Mouse (Mus musculus) gonadal fat pad, adult 2 months (tissue): ENCODE measurements at regions not wholly inside any gene's neighbourhood (a gene's known extent, or its start where the extent isn't known, plus 50 kb on each side); places are given as distances from the start of the nearest gene placed in this dataset.

Experiments
- DNase-seq: peaks from one replicate; pipeline ENCODE4 v3.0.0-alpha.2; 2012; ENCODE audit warnings: low read depth

GRCm38 (mm10) chr6:117570346-117570745, 270.6 kb upstream of the Zfp637 start:
- no peak for DNase-seq

DNA sequence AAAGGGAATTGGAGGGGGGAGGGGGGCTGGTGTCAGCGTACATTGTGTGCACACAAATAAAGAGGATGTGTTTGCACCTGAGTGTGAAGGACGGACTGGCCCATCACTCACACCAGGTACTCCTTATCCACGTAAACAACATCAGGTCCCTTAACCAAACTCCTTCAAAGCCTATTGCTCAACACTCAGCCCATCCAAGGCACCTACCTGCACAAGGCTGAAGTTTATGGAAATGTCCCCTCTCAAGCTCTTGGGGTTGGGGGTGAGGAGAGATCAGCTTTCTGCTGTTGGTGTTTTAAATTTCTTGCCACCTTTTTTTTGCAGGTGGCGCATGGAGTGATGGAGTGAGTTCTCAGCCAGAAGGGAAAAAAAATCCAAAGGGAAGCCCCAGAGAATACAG, 270.2 kb upstream of the Zfp637 start:
- no peak for DNase-seq

DNA sequence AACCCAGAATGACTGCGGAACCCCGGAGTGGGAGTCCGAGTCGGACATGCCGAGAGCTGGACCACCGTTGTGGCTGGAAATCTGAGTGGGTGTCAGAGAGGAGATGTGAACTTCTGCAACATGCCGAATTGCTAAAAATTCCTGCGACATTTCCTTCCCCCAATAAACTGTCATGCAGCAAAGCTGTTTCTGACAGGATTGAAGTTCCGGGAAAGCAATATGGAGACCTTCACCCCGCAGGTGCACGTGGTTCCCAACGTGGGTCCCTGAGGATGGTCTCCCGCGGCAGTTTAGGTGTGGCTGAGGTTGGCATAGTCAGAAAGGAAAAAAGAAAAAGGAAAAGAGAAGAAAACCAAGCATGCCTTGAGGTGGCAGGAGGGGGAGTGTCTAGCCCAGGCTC, 269.0 kb upstream of the Zfp637 start:
- DNase-seq = no peak

DNA sequence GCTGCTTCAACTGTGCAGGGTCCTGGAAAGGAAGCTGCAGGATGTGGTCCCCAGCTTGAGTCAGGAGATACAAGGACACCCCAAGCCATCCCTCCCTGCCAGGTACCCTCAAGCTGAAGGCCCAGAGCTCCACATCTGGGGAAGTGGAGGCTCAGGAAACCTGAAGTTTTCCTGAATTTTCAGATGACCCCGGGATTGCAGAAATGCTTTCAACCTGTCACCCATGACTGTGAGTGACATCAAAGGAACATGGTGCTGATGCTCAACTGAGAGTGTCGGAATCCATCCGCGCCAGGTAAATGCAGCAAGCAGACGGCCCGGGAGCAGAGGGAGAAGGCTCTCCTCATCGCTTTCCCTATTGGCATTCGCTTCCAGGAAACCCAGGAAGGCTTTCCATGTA, 267.6 kb upstream of the Zfp637 start:
- no peak for DNase-seq

DNA sequence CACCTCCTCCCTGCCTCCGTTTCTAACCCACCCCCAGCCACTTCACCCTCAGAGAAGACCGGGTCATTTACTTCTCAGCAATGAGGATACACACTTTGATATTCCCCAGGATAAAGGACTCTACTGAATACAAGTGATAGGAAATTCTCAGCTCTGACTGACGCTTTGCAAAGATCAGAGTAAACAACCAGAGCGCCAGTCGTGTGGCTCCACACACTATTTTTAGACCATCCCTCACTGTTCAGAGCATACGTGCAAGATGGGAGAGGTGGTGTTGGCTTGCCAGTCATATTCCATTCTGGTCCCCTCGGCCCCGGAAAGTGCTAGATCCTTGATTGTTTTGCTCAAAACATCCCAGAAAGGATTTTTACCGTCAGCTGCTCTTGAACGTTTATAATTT, 266.8 kb upstream of the Zfp637 start:
- DNase-seq = no peak

- DNase-seq = no peak
Observed at GRCm38 (mm10) chr6:117575057-117575456, 265.9 kb upstream of the Zfp637 start.

- no peak for DNase-seq
Observed at GRCm38 (mm10) chr6:117576021-117576420, 265.0 kb upstream of the Zfp637 start.

DNA sequence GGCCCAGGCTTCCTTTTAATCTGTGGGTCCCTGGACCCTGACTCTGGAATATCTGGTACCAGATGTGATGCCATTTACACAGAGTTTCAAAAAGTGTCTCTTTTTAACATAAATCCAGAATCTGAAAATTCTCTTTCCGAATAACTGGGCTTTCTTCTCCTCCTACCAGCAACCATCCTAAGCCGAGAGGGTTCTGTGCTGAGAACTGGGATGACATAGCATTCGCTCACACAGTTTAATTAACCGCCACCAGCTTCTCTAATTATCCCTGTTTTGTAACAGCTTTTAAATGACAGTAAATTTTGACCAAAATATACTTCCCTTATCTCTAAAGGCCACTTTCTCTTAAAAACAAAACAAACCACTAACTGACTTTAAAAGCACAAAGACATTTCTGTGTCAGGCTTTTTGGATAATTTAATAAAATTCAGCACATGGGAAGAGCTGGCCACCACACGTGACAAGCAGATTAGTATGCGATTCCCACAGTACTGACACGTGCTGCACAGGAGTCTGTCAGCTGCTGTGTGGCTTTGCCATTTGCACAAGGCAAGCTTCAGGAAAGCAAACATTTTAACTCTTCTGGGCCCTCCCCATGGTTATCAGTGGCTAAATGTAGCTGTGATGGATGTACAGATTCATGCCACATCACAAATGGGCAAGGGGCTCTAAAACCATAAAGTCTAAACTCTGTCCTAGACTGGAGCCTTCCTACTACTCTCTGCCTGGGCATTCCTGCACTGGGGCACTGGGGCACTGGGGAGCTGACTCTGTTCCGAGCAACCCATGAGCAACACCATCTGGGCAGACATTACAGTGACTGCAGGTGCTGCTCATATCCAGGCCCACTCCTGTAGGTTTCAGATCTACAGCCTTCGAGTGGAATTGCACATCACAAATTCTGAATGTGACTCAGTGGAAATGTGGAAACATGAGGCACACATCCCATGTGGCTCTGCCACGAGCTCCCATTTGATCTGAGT, 263.1 kb upstream of the Zfp637 start:
- DNase-seq = no peak

DNA sequence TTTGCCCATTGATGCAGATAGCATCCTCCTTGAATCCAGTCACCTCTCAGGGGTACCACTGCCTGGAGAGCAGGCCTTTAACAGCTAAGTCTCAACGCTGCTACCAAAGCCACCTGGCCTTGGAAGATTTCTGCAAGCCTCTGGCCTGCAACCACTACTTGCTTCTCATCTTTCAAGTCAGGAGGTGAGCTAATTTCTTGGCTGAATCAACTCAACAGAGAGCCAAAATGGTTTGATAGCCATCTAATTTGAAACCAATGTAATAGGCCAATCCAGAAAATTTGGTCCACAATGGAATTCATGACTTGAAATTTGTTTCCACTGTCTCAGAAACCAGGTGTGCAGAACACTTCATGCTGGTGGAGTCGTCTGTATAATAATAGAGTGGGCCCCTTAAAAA, 260.0 kb upstream of the Zfp637 start:
- no peak for DNase-seq

GRCm38 (mm10) chr6:117583121-117583520, 257.9 kb upstream of the Zfp637 start:
- no peak for DNase-seq

- no peak for DNase-seq
Observed at GRCm38 (mm10) chr6:117584563-117584962, 256.4 kb upstream of the Zfp637 start.

DNA sequence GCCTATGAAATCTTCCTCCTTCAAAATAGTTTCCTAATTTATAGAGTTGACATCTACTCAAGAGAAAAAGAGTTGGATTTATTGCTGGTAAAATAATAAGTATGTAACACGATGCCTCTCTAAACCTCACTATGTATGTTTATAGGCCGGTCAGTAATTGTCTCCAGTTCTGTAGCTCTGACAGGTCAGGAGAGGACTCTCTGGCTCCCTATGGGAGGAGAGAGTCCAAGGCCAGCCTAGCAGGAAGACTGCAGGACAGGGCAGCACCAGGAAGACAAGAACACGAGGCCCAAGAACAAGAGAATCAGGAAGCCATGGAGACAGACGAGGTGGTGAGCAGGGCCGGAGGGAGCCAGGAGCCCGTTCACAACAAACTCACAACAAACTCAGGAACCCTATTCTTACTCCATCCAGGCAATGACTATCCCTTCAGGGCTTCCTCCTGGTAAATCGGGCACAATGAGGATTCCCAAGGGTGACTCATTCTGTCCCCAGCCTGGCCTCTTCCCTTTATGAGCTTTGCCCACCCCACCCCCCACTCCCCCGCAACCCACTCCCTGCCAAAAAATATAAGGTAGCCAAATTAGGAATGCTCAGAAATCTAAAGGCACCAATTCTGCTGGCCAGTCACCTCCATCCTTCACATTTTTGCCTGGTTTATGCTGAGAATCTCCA, 244.7 kb upstream of the Zfp637 start:
- DNase-seq = no peak

DNA sequence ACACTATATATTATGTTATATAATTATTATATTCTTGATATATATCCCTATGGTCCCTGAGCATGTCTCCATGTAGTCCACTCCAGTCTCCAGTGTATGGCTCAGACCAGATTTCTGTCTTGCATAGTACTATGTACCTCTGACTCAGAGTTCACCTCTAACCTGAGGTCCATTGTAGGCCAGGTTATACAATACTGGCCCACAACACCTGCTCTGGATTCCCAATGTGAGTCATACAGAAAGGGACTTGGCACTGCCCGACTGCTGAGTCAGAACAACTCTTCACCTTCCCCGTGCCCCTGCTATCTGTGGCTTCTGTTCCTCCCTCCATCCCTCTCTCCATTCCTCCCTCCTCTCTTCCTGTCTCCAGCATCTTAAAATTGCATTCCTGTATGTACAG, 236.1 kb upstream of the Zfp637 start:
- no peak for DNase-seq

- no peak for DNase-seq
Observed at GRCm38 (mm10) chr6:117605685-117606084, 235.3 kb upstream of the Zfp637 start.

- DNase-seq = no peak
Observed at GRCm38 (mm10) chr6:117606211-117606610, 234.8 kb upstream of the Zfp637 start.

DNA sequence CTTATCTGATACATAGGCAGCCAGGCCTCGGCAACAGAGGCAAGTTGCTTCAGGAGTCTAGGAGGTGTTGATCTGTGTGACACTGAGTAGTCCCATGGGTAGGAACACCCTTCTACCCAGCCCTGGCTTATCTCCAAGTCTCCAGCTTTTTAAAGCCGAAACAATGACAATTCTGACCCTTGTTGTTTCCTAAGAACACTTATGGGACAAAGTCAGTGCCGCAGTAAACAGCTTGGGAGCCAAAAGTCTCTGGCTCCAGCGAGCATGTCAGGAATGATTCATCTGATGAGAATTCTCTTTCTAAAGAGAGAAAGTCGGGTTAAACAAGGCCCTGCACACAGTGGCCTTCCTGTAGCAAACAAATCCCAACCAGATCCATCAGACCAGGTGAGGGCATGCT, 234.0 kb upstream of the Zfp637 start:
- DNase-seq = no peak

DNA sequence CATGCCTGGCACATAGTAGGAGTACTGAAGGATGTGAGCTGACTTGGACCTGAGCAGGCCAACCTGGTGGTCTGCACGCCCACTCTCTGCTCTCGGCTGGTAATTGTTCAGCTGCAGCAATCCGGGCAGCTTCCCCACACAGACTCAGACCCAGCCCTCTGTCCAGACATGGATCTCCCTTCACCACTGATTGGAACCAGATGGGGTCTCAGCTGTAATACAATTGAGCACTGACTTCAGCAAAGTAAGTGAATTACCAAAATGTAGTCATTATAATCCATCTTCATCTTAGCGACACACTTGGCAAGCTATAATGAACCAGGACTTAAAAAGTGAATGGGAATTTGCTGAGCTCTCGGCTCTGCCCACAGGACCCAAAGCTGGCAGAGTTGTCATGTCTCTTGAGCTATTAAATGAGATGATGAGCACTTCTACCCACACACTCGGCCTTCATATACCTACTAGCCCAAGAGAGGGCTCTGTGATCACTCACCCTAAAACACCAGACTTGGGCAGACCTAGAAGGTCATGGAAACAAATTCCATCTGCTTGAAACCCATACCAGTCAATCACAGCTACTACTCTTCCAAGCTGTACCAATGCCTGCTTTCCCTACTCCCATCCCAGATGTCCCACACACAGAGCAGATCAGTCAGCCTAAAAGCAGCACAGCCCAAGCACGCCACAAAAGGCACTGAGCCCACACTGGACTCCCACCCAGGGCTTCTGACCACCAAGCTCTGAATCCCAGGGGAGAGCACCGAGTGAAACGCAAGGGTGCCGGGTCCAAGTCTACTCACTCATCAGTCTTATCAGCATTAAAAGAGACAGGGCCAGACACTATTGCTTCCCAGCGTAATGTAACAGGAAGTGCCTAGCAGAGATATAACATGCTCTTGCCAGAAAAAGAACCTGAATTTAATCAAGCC, 231.2 kb upstream of the Zfp637 start:
- no peak for DNase-seq

GRCm38 (mm10) chr6:117611281-117611680, 229.7 kb upstream of the Zfp637 start:
- DNase-seq = no peak

DNA sequence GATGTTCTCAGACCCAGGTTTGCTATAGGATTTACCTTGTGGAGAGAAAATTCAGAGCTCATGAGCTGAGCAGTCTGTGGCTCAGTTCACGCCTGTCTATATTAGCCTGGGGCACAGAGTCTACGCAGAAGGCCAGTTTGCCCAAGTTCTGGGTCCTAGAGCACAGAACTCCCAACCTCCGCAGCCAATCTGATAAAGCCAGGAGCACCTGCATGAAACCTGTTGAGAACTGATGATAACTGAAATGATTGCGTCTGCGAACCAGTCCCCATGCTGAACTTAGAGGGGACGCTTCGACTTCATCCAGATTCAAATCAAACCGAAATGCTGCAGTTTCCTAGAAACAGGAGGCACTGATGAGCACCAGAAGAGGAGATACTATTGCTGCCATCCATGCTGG, 229.0 kb upstream of the Zfp637 start:
- no peak for DNase-seq

DNA sequence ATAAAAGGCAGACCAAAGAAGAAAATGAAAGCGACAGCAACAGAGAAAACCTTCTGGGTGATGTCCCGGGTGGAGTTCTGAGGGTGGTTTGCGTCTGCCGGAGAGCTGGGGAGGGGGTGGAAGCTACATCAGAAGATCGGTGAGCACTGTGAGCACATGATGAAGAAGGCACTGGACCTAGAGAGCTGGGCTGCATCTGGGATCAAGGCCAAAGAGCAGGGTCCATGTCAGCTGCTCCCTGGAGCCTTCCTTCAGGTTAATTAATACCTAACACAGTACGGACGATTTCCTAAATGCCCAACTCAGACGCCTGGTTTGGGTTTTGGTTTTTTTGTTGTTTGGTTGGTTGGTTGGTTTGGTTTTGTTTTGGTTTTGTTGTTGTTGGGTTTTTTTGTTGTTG, 228.6 kb upstream of the Zfp637 start:
- no peak for DNase-seq

- DNase-seq = no peak
Observed at GRCm38 (mm10) chr6:117613656-117614350, 227.2 kb upstream of the Zfp637 start.
